Mouse (Mus musculus) mouse trophoblast stem cell (cell line): ENCODE data around the gene Pla2g4f.

Experiments used
- in situ Hi-C, 2 experiments: fragments of 300-500 bp; cut with MseI, MboI; formaldehyde crosslinking; loops; 2 replicates in 1 of 2; 3 replicates in 1 of 2; pipeline ENCODE4 v1.15.1; 2025

Pla2g4f gene

DNA sequence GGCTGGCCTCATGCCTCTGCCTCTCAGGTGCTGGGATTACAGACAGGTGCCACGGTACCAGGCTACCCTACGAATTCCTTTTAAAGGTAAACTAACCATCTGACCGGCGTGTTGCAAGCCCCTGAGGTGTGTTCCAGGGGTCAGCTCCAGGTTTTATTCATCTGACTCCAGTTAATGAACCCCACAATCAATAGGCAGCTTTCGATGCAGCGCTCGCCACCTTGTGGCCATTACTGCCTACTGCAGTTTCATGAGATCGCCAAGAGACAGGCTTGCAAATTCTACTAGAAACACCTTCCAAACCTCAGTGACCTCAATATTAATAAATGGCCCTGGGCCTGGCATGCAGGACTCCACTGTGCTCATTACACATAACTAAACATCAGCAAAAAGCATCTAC is 34.0 kb downstream of the Pla2g4f start:
- in situ Hi-C loops = loop anchor here in 1 of 2 experiments (5.0 kb wide), 1 partner anchor 93 kb away; no protein-coding TSS in a partner anchor

DNA sequence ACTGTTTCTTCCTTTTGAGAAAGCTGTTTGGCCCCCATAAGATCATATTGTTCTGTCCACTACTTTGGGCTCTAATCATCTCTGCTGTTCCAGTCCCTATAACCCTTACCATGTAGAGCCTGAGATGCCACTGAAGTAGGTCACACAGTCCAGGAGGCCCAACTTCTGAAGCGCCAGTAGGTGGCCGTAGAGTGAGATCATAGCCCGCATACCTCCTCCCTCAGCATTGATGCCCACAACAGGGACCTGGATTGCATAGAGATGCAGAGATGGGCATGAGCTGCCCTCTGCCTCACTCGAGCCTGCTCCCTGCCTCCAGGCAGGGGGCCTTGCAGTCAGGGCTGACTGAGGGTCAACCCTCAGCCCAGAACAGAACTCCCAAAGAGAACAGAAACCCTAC is 37.0 kb downstream of the Pla2g4f start:
- in situ Hi-C loops = loop anchor here in 1 of 2 experiments (5.0 kb wide), 1 partner anchor 90 kb away; no protein-coding TSS in a partner anchor

DNA sequence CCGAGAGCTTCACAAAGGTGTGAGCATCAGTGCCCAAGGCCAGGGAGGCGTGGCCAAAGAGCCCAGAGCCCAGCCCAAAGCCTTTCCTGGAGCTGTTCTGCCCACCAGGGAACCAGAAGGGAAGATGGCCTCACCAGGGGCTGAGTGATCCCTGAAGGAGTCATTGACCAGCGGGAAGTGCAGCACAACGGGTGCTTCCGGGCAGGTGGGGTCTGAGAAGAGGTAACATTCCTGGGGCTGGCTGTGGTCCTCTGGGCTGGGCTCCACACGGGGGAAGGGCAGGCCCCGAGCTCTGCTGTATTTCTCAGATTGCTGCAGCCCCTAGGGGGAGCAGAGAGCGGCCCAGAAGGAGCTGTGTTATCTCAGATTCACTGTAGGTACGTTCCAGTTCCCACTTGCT is 45.3 kb downstream of the Pla2g4f start:
- in situ Hi-C loops = loop anchor here (10.0 kb wide), 1 partner anchor 94 kb away; no protein-coding TSS in a partner anchor

DNA sequence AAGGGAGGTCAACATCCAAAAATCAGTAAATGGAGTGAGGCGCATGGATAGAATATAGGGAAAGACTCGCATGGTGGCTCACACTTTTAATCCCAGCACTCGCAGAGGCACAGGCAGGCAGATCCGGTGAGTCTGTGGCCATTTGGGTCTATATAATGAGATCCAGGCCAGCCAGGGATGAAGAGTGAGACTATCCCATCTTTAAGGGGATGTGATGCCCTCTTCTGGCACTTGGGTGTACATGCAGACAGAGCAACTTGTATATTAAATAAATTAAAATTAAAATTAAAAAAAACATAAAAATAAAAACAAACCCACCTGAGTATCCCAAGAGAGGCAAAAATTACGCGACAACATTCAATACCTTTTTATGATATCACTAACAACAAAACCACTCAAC is 48.4 kb downstream of the Pla2g4f start:
- in situ Hi-C loops = loop anchor here (10.0 kb wide), 1 partner anchor 91 kb away; no protein-coding TSS in a partner anchor

DNA sequence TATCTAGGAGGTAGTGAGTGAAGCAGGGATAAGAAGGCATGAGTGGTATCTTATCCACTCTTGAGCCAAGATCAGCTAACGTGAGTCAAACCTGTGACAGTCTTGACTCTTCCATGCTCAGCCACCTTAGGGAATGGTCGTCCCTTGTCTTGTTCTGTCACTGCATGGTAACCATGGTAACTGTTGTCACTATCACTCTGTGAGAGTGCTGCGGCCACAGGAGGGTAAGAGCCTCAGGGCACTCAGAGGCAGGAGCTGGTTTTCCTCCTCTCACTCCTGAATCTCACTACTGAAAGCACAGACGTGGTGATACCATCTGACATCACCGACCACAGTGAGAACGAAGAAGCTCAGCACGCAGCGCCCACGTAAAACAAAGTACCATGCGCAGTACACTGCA is 49.1 kb downstream of the Pla2g4f start:
- in situ Hi-C loops = loop anchor here (10.0 kb wide), 1 partner anchor 90 kb away; no protein-coding TSS in a partner anchor

DNA sequence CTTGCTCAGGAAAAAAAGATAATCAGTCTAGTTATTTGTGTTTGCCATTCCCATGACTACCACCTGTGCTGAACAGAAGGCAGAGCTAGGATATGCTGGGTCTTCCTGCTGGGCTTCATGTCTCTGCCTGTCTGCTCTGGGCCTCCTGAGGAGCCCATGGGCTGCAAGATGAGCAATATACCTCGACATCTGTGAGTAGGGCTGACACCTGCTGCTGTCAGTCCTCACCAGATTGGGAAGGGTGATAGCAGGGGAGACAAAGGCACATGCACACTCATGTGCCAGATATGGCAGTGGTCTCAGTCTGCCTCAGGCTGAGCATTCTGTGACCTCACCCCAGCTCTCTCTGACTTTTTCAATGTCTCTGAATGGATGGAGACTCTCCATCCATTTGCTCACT is 51.1 kb downstream of the Pla2g4f start:
- in situ Hi-C loops = loop anchor here (10.0 kb wide), 1 partner anchor 88 kb away; no protein-coding TSS in a partner anchor

DNA sequence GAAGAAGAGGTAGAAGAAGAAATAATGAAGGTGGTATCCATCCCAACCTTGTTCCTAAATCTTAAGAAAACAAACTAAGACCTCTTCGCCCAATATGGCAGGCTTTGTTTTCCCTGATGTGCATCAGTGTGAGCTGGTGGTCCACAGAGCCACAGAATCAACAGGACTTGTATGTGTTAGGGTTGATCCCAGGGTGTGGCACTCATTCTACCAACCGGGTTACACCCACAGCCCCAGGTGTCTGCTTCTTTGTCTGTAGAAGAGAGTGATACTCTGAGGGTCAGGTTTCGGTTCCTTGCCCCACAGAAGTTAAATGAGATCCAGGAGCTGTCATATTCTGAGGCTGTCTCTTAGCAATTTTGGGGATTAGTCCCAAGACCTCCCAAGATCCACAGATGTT is 52.6 kb downstream of the Pla2g4f start:
- in situ Hi-C loops = loop anchor here (10.0 kb wide), 1 partner anchor 87 kb away; no protein-coding TSS in a partner anchor

DNA sequence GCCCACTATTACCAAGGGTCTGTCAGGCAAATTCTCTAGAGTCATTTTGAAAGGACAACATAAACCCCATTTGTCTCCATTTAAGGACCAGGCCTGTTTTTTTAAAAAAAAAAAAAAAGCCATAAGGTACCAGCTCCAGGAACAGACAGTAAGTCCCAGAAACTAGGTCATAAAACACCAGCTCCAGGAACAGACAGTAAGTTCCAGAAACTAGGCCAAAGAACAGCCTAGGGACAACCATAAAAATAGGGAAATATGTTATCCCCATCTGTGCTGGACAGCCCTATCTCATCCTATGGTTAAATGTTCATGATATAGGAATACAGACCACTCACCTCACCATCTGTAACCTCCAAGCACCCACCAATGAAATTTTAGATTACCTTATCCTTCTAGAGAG is 57.7 kb downstream of the Pla2g4f start:
- in situ Hi-C loops = no loop called here

DNA sequence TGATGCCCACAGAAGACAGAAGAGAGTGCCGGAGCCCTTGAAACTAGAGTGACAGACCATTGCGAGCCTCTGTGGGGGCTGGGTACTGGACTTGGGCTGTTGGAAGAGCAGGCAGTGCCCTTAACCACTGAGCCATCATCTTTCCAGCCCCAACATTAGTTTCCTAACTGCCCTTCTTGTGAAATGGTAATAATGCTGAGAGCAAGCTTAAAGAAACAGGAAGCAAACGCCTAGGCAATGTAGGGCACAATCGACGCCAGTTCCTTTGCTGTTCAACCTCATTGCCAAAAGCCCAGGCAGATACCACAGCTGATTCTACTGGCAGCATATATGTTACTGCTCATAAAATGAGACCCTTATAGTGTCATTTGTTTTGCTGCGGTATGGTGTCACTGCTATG is 61.3 kb downstream of the Pla2g4f start:
- in situ Hi-C loops = no loop called here
